ENCODE assay signal across 18 mouse cellular contexts in genomic region chr6:137315265-137315664, GRCm38 (mm10).
A peak's percentile ranks its signal among the peaks of the same experiment; 100 is the strongest.
DNase-seq lines count a peak whose midpoint lies in the region; ATAC-seq and TF ChIP-seq lines count a peak whose summit lies in the region.
"Had no signal": no experiment of that assay in that cellular context is flagged by ENCODE, and none has a peak within 500 bp of the region (broad histone marks: within the 10 kb centered on the region; RNA-seq: fewer than 3 reads in every experiment).

No protein-coding gene starts in this region.

- TF ChIP-seq CTCF in olfactory bulb, adult 2 months (IDR thresholded peaks at IDR 0.05; ENCODE audit: insufficient read depth, low read depth, low read length): no peak

- TF ChIP-seq POLR2A in olfactory bulb, adult 2 months (IDR thresholded peaks at IDR 0.05; ENCODE audit: insufficient read depth, low read depth, low read length): no peak

- H3K9ac ChIP-seq in heart, embryonic 14.5 days (ENCODE audit: low read length): no peak overlapping the region
- no peak overlapping the region for H3K9ac ChIP-seq in liver, embryonic 13.5 days
- no peak overlapping the region for H3K9ac ChIP-seq in liver, embryonic 12.5 days
- H3K9ac ChIP-seq: embryonic facial prominence, embryonic 12.5 days; forebrain, embryonic 15.5 days; hindbrain, embryonic 13.5 days had no signal

- peak; percentile 69; the same call in 1 of the 2 replicates for ATAC-seq in heart, embryonic 14.5 days (ENCODE audit: insufficient number of reproducible peaks, insufficient read depth, low FRiP score, low read depth)
- peak; percentile 43; the same call in 1 of the 2 replicates for ATAC-seq in liver, embryonic 13.5 days (ENCODE audit: low read depth)
- ATAC-seq in liver, embryonic 12.5 days: no peak; the same call in 1 of the 2 replicates
- ATAC-seq: forebrain, embryonic 15.5 days; hindbrain, postnatal 0 days had no signal

- H3K36me3 ChIP-seq in heart, embryonic 10.5 days: no peaks in the 10 kb centered on the region
- no peaks in the 10 kb centered on the region for H3K36me3 ChIP-seq in heart, embryonic 14.5 days (ENCODE audit: control insufficient read depth, insufficient read depth, low read length)
- no peaks in the 10 kb centered on the region for H3K36me3 ChIP-seq in liver, embryonic 13.5 days
- H3K36me3 ChIP-seq in liver, embryonic 12.5 days: no peaks in the 10 kb centered on the region
- H3K36me3 ChIP-seq: embryonic facial prominence, embryonic 12.5 days; forebrain, embryonic 15.5 days; hindbrain, embryonic 13.5 days had no signal

- DNase-seq in heart, embryonic 10.5 days (ENCODE audit: low spot score): no peak
- DNase-seq in heart, adult 18-20 months: no peak
- no peak for DNase-seq in heart, postnatal 14 days
- no peak for DNase-seq in liver, embryonic 13.5 days
- DNase-seq: adrenal gland, postnatal 10 days; cerebellum, adult 11 months; cerebellum, adult 8-10 months; cerebellum, postnatal 14 days; embryo, embryonic 11 days; gastrocnemius, postnatal 36 days; kidney, adult 11 months had no signal

- intact Hi-C loops in heart, postnatal 14 days (cut with DNase I): no loop called here

- WGBS in heart, embryonic 10.5 days: 11% methylated on average over 4 of the region's 4 CpGs
- whole genome bisulfite sequencing in heart, embryonic 14.5 days: 7% methylated on average over 4 of the region's 4 CpGs
- 29% methylated on average over 4 of the region's 4 CpGs for WGBS in liver, embryonic 13.5 days (ENCODE audit: insufficient replicate concordance)
- 35% methylated on average over 4 of the region's 4 CpGs for WGBS in liver, embryonic 12.5 days (ENCODE audit: insufficient replicate concordance)
- 31% methylated on average over 4 of the region's 4 CpGs for WGBS in olfactory bulb, adult 2 months

- H3K4me3 ChIP-seq in heart, embryonic 10.5 days: 0 out of 2 replicates have a peak overlapping the region, but pooled peaks have one; percentile 5
- no peak overlapping the region for H3K4me3 ChIP-seq in heart, embryonic 14.5 days (ENCODE audit: control insufficient read depth in 1 of 2, insufficient read depth in 1 of 2, low read depth in 1 of 2, low read length in 2 of 2)
- no peak overlapping the region for H3K4me3 ChIP-seq in liver, embryonic 13.5 days (replicated peaks)
- no peak overlapping the region for H3K4me3 ChIP-seq in liver, embryonic 12.5 days
- H3K4me3 ChIP-seq in olfactory bulb, adult 2 months (ENCODE audit: insufficient read depth, low read depth, low read length): no peak overlapping the region
- H3K4me3 ChIP-seq: embryonic facial prominence, embryonic 12.5 days; forebrain, embryonic 15.5 days; hindbrain, embryonic 13.5 days had no signal

- H3K27ac ChIP-seq in heart, embryonic 10.5 days: peak overlapping the region; percentile 77
- H3K27ac ChIP-seq in heart, embryonic 14.5 days (replicated peaks in 1 of 2; ENCODE audit: control insufficient read depth in 1 of 2, insufficient read depth in 1 of 2, low read depth in 2 of 2, low read length in 2 of 2): peak overlapping the region; percentile 60 to 71
- H3K27ac ChIP-seq in liver, embryonic 13.5 days: no peak overlapping the region
- no peak overlapping the region for H3K27ac ChIP-seq in liver, embryonic 12.5 days
- 0 out of 2 replicates have a peak overlapping the region, but pooled peaks have one; percentile 20 for H3K27ac ChIP-seq in olfactory bulb, adult 2 months (ENCODE audit: insufficient read depth, low read depth, low read length)
- H3K27ac ChIP-seq: embryonic facial prominence, embryonic 12.5 days; forebrain, embryonic 15.5 days; hindbrain, embryonic 13.5 days; hindbrain, postnatal 0 days had no signal

- no peaks in the 10 kb centered on the region for H3K27me3 ChIP-seq in heart, embryonic 10.5 days (ENCODE audit: insufficient read depth, poor library complexity, severe bottlenecking)
- H3K27me3 ChIP-seq in heart, embryonic 14.5 days (ENCODE audit: control insufficient read depth, insufficient read depth, low read length): no peaks in the 10 kb centered on the region
- H3K27me3 ChIP-seq in liver, embryonic 13.5 days: no peaks in the 10 kb centered on the region
- no peaks in the 10 kb centered on the region for H3K27me3 ChIP-seq in liver, embryonic 12.5 days (replicated peaks)
- H3K27me3 ChIP-seq: embryonic facial prominence, embryonic 12.5 days; forebrain, embryonic 15.5 days; hindbrain, embryonic 13.5 days had no signal

- peaks cover 19% of the 10 kb centered on the region for H3K4me1 ChIP-seq in heart, embryonic 10.5 days
- H3K4me1 ChIP-seq in heart, embryonic 14.5 days (ENCODE audit: control insufficient read depth in 2 of 2, insufficient read depth in 2 of 2, low read length in 2 of 2): peaks cover 16 to 34% of the 10 kb centered on the region in 2 experiments
- peaks cover 38% of the 10 kb centered on the region for H3K4me1 ChIP-seq in liver, embryonic 13.5 days (replicated peaks)
- H3K4me1 ChIP-seq in liver, embryonic 12.5 days: peaks cover 13% of the 10 kb centered on the region
- H3K4me1 ChIP-seq in olfactory bulb, adult 2 months (ENCODE audit: control insufficient read depth, insufficient read depth, low read length): peaks cover 12% of the 10 kb centered on the region
- H3K4me1 ChIP-seq: embryonic facial prominence, embryonic 12.5 days; hindbrain, embryonic 13.5 days had no signal

- no peaks in the 10 kb centered on the region for H3K9me3 ChIP-seq in heart, embryonic 10.5 days
- peaks cover 6% of the 10 kb centered on the region; the same call in 1 of the 2 replicates for H3K9me3 ChIP-seq in heart, embryonic 14.5 days (ENCODE audit: control insufficient read depth, low read length)
- H3K9me3 ChIP-seq in liver, embryonic 13.5 days (replicated peaks): peaks cover 3% of the 10 kb centered on the region; the same call in 1 of the 2 replicates
- 0 out of 2 replicates have a peak, but pooled peaks cover 10% of the 10 kb centered on the region for H3K9me3 ChIP-seq in liver, embryonic 12.5 days (replicated peaks)
- H3K9me3 ChIP-seq: embryonic facial prominence, embryonic 12.5 days; forebrain, embryonic 15.5 days; hindbrain, embryonic 13.5 days had no signal

- peak overlapping the region; percentile 31 for H3K4me2 ChIP-seq in heart, embryonic 14.5 days (ENCODE audit: low read length)
- H3K4me2 ChIP-seq in liver, embryonic 13.5 days: no peak overlapping the region
- H3K4me2 ChIP-seq in liver, embryonic 12.5 days: no peak overlapping the region
- H3K4me2 ChIP-seq: embryonic facial prominence, embryonic 12.5 days; forebrain, embryonic 15.5 days; hindbrain, embryonic 13.5 days had no signal

Comparison
In these comparisons a context has a peak if more than half of its experiments do, and no peak if none do; other contexts are left out.
1. H3K27ac ChIP-seq: peak in heart, embryonic 10.5 days (single experiment), heart, embryonic 14.5 days (2 of 2) and olfactory bulb, adult 2 months (single experiment); none in liver, embryonic 13.5 days (single experiment) and liver, embryonic 12.5 days (single experiment).